Mouse (Mus musculus) E14TG2a.4 (cell line): Measurements from ENCODE around the gene Ehhadh.
A peak's percentile ranks its signal among the peaks of the same experiment; 100 is the strongest.
"Not testable (repeated sequence)": the region's sequence is repeated elsewhere in the genome, so short reads cannot be mapped to it uniquely, and the experiment has no call there.

Experiments used
- H3K27me3 ChIP-seq: 2 replicates; pipeline ENCODE4 v1.6.1; 2014; ENCODE audit warnings: low read length, control low read depth; ENCODE audit not compliant: insufficient read depth
- H3K36me3 ChIP-seq: 2 replicates; pipeline ENCODE4 v1.6.1; 2014; ENCODE audit warnings: low read length, control low read depth; ENCODE audit not compliant: insufficient read depth
- H3K4me1 ChIP-seq: replicated peaks from 2 replicates; pipeline ENCODE4 v1.6.1; 2014; ENCODE audit warnings: low read depth, low read length, control low read depth
- H3K4me3 ChIP-seq: replicated peaks from 2 replicates; pipeline ENCODE4 v1.5.1; 2014; ENCODE audit warnings: mild to moderate bottlenecking, low read length
- H3K9me3 ChIP-seq: 2 replicates; pipeline ENCODE4 v1.6.1; 2014; ENCODE audit warnings: low read length, control low read depth
- CTCF ChIP-seq: conservative IDR thresholded peaks from 2 replicates; pipeline ENCODE4 v1.5.1; 2014; ENCODE audit warnings: low read length
- NANOG ChIP-seq: IDR thresholded peaks from 2 replicates; pipeline ENCODE4 v1.6.1; 2014; ENCODE audit warnings: borderline replicate concordance, low read length, mixed read lengths
- POU5F1 ChIP-seq: IDR thresholded peaks from 2 replicates; pipeline ENCODE4 v1.6.1; 2014; ENCODE audit warnings: low read length, borderline replicate concordance

Ehhadh gene

DNA sequence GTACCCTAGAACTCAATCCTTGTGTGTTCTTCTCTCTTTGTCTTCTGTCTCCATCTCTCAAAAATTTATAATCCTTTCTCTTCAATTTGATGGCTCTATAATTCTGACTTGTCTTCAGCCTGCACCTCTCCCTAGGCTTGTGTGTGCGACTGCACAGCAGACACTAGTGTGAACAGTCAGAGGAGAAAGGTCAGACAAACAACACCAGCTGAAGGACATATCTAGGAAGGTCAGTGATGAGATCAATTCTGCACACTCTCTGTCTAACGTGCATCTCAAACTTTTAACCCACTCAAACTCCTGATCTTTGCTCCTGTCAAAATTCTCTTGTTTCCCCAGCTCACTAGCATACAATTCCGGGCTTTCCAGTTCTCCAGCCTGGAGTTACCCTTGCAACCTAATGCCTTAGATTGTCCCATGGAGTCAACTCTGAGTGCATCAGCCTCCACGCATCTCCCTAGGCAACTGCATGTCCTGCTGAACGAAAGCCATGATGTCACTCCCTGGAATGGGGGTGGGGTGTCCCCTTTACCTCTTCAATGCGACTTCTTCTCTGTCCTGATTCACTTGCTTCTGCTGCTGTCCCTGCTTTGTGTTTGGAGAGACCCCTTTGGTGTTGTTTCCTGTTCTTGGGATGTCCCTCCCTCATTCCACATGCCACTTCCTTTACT lies 25.7 kb upstream of the Ehhadh start:
- Histone ChIP-seq H3K4me3 (no peak overlapping the region), H3K27me3 (no peaks in the 10 kb centered on the region), H3K36me3 (peaks cover 9% of the 10 kb centered on the region), H3K9me3 (peaks cover 14% of the 10 kb centered on the region), H3K4me1 (peaks cover 11% of the 10 kb centered on the region; the same call in 1 of the 2 replicates)
- TF ChIP-seq CTCF (no peak), NANOG (no peak), POU5F1 (no peak)

DNA sequence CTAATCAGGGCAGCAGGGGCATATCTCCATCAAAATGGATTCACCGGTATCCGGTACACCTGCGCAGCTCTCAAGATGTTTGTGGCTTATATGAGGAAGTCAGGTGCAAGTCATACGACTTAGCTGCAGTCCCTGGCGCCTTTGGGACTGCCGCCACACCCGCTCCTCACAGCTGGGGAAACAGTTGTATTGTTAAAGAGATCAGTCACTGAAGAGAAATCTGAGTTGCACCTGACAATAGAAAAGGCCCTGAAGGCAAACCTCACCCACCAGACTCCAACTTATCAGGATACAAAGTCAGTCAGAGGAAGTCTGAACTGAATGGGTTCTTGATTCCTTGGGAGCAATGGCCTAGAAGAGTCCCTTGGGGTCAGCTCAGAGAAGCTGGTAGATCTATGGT lies 20.2 kb upstream of the Ehhadh start:
- H3K27me3 ChIP-seq, H3K4me3 ChIP-seq, H3K4me1 ChIP-seq: not testable (repeated sequence)
- Histone ChIP-seq H3K36me3 (peaks cover 20% of the 10 kb centered on the region), H3K9me3 (peaks cover 39% of the 10 kb centered on the region)

DNA sequence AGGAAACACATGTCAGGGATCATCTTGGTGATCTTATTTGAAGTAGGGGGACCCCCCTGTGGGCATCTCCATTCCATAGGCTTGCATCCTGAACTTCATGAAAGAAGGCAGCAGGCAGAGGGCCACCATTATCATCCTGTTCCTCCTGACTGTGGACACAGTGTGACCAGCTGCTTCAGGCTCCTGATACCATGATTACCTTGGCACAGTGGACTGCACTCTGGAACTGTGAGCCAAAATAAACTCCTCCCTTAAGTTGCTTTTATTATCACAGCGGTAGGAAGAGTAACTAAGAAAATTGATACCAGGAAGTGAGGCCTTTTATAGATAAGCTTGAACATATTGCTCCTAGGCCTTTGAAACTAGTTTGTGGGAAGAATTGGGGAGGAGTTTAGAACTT lies 19.3 kb upstream of the Ehhadh start:
- TF ChIP-seq NANOG (no peak), CTCF (no peak), POU5F1 (no peak)
- 0 out of 2 replicates have a peak, but pooled peaks cover 4% of the 10 kb centered on the region for H3K4me1 ChIP-seq
- no peaks in the 10 kb centered on the region for H3K27me3 ChIP-seq
- peaks cover 21% of the 10 kb centered on the region for H3K36me3 ChIP-seq
- H3K9me3 ChIP-seq, result peaks cover 39% of the 10 kb centered on the region
- H3K4me3 ChIP-seq, result no peak overlapping the region

DNA sequence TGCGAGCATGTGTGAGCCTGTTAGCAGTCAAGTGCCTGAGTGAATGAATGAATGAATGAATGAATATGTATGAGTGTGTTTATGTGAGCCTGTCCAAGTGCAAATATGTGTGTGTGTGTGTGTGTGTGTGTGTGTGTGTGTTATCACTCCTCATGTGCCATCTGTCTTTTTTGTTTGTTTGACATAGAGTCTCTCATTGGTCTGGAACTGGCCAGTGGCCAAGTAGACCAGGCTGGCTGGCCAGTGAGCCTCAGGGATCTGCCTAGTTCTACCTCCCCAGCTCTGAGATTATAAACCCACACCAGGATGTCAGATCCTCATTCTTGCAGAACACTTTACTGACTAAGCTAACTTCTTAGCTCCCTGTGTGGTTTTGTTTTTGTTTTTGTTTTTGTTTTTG lies 16.7 kb upstream of the Ehhadh start:
- Histone ChIP-seq H3K27me3 (no peaks in the 10 kb centered on the region), H3K4me1 (0 out of 2 replicates have a peak, but pooled peaks cover 4% of the 10 kb centered on the region), H3K36me3 (peaks cover 37% of the 10 kb centered on the region), H3K9me3 (peaks cover 38% of the 10 kb centered on the region), H3K4me3 (no peak overlapping the region)
- no peak for TF ChIP-seq POU5F1
- no peak for TF ChIP-seq CTCF
- TF ChIP-seq NANOG, result no peak

GRCm38 (mm10) chr16:21795071-21795470 lies 7.5 kb upstream of the Ehhadh start:
- TF ChIP-seq CTCF, result no peak
- TF ChIP-seq NANOG, result no peak
- no peak for TF ChIP-seq POU5F1

GRCm38 (mm10) chr16:21794697-21795045 lies 7.1 kb upstream of the Ehhadh start:
- peak overlapping the region; percentile 93 for H3K4me3 ChIP-seq
- peaks cover 4% of the 10 kb centered on the region for H3K9me3 ChIP-seq
- TF ChIP-seq CTCF, result no peak
- no peak for TF ChIP-seq POU5F1
- TF ChIP-seq NANOG, result no peak
- peaks cover 6% of the 10 kb centered on the region for H3K36me3 ChIP-seq
- peaks cover 11% of the 10 kb centered on the region for H3K4me1 ChIP-seq
- H3K27me3 ChIP-seq, result peaks cover 14% of the 10 kb centered on the region

More at GRCm38 (mm10) chr16:21795071-21795470, 7.5 kb upstream of the Ehhadh start:
- peaks cover 11% of the 10 kb centered on the region for H3K4me1 ChIP-seq
- peaks cover 14% of the 10 kb centered on the region for H3K27me3 ChIP-seq
- peaks cover 10% of the 10 kb centered on the region for H3K36me3 ChIP-seq
- peak overlapping the region; percentile 93 for H3K4me3 ChIP-seq
- peaks cover 4% of the 10 kb centered on the region for H3K9me3 ChIP-seq

DNA sequence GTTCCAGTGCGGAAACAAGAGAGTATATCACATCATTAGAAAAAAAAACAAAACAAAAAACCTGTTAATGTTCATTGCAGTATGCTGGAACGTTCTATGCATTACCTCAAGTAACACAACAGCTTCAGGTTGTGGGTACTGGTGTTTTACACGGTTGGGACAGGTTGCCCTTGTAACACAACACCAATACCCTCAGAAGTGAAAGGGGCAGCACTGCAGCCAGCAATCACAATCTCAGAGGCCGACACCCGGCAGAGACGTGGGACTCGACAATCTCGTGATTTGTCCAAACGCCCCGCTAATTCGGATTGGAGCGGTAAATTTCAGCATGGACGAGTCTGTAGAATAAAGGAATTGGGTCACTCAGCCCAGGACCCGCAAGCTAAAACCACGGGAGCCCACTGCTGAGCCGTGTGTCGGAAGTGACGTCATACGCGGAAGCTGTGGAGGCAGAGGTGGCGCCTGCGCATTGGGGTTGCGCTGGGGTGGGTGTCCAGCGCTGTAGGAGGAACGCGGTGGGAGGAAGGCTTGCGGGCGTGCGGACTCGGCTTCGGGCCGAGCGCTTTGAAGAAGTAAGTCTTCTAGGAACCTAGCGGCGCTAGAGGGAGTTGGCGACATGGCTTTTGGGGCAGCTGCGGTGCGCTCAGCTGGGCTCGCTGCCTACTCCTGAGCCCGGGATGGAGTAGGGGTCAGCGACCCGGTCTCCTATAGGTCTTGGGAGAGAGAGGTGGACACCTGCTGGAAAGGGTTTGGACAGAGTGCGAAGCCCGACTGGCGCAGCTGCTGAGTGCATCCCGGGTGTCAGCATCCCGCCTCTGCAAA lies 6.5 kb upstream of the Ehhadh start, which contains the start of gene Map3k13:
Gene Map3k13, plus strand, starts transcription at position 472 of the 822 bp plus-strand sequence.
- Histone ChIP-seq H3K36me3 (no peaks in the 10 kb centered on the region; the same call in 1 of the 2 replicates), H3K9me3 (no peaks in the 10 kb centered on the region), H3K4me1 (peaks cover 11% of the 10 kb centered on the region), H3K4me3 (peak within 1 kb of the TSS; percentile 93), H3K27me3 (peaks cover 14% of the 10 kb centered on the region)
- TF ChIP-seq NANOG (no peak), CTCF (no peak), POU5F1 (no peak)

GRCm38 (mm10) chr16:21793080-21793810 lies 5.6 kb upstream of the Ehhadh start:
- Histone ChIP-seq H3K27me3 (peaks cover 18% of the 10 kb centered on the region), H3K4me1 (peaks cover 12% of the 10 kb centered on the region), H3K4me3 (peak overlapping the region; percentile 93; the same call in 1 of the 2 replicates)
- H3K36me3 ChIP-seq, H3K9me3 ChIP-seq: not testable (repeated sequence)
